Mouse (Mus musculus) embryonic stem cell, embryonic (primary cell): Measurements from ENCODE around the gene Adamts7.

Source experiments
- CTCF ChIA-PET, 4 experiments: fragments of 300-600 bp in 2 of 4; fragments of 350-600 bp in 2 of 4; sonication (Branson Sonifier 250); formaldehyde crosslinking; loops; one replicate each; lab custom pipeline; 2022; ENCODE audit warnings: inconsistent platforms in 2 of 4; lab: Charles Lee
- POLR2A ChIA-PET, 4 experiments: fragments of 300-600 bp in 2 of 4; fragments of 350-600 bp in 2 of 4; sonication (Branson Sonifier 250); formaldehyde crosslinking; loops; one replicate each; lab custom pipeline; 2022; ENCODE audit warnings: antibody characterized with exemption in 4 of 4, inconsistent platforms in 1 of 4; lab: Charles Lee

Adamts7 gene

DNA sequence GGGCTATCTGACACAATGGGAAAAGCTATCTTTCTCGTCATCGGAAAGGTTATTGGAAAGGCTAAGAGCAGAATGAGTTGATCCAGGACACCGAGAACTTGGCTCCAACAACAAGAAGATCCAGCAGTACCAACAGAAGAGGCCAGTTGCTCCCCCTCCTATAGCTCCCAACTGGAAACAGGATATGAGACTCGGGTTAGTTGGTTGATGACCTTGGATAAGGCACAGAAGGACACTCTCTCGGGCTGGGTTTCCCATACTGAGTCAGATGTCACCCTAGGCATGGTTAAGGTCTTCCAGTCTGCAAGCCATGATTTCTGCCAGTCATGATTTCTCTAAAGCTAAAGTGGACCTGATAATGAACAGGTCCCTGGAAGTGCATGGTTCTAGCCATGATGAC lies 71.9 kb downstream of the Adamts7 start:
- ChIA-PET CTCF (interaction anchor here (0.5 to 1.1 kb wide), 5 partner anchors 28 to 444 kb away, joined by 3 to 10 read pairs (median 4); no protein-coding TSS in a partner anchor), POLR2A (interaction anchor here in 3 of 4 experiments (0.5 to 1.7 kb wide), 7 partner anchors 8 to 1381 kb away, joined by 3 to 6 read pairs (median 4); partner anchors contain the start of gene Tbc1d2b (in 1 of the 3))

DNA sequence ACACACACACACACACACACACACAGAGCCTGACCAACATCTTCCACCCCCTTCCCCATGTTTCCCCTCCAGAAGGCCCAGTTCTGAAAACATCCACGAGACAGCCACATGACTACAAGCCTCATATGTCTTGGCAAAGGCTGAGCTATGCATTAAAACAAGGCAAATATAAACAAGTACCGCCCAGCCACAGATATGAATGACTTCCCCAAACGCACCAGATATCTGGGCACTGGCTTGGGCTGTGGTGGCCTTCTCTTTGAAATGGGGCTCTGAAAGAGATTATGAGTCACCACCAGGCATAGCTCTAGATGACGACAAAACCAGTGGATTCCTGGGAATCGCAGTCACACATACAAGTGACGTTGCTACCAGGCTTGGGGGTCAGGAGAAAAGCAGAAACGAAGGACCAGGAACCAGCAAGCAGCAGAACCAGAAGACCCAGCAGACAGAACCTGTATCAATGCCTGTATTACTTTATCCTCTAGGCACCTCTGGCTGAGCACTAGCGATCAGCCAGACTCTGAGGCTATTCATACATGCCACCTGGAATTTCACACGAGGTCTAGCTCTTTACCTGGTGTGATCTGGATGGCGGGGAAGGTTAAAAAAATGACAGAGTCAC lies 72.5 kb downstream of the Adamts7 start:
- ChIA-PET POLR2A (interaction anchor here in 1 of 4 experiments (0.8 to 1.7 kb wide), 3 partner anchors 9 to 35 kb away, joined by 3 to 4 read pairs (median 4); partner anchors contain the start of gene Tbc1d2b), CTCF (interaction anchor here (0.5 to 1.1 kb wide), 5 partner anchors 29 to 444 kb away, joined by 3 to 10 read pairs (median 4); no protein-coding TSS in a partner anchor)

DNA sequence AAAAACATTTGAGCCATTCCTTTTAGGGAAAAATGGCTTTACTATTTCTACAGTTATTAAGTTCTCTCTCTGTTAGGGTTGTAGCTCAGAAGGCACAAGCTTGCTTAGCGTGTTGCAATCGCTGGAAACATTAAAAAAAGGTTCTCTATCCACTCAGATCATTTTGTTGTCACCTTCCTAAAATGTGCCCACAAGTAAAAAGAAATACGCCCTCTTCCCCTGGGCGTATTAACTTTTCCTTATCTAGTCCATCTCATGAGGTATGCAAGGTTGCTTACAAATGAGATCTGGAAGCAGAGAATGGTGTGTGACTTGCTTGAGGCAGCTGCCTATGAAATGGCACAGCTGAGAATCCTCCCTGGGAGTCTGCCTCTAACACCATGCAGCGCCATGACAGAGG lies 73.9 kb downstream of the Adamts7 start:
- ChIA-PET CTCF (interaction anchor here in 2 of 4 experiments (0.6 to 1.1 kb wide), 3 partner anchors 30 to 660 kb away, joined by 3 to 5 read pairs (median 4); no protein-coding TSS in a partner anchor), POLR2A (interaction anchor here in 1 of 4 experiments (1.3 kb wide), 1 partner anchor 64 kb away, joined by 3 read pairs; no protein-coding TSS in a partner anchor)

DNA sequence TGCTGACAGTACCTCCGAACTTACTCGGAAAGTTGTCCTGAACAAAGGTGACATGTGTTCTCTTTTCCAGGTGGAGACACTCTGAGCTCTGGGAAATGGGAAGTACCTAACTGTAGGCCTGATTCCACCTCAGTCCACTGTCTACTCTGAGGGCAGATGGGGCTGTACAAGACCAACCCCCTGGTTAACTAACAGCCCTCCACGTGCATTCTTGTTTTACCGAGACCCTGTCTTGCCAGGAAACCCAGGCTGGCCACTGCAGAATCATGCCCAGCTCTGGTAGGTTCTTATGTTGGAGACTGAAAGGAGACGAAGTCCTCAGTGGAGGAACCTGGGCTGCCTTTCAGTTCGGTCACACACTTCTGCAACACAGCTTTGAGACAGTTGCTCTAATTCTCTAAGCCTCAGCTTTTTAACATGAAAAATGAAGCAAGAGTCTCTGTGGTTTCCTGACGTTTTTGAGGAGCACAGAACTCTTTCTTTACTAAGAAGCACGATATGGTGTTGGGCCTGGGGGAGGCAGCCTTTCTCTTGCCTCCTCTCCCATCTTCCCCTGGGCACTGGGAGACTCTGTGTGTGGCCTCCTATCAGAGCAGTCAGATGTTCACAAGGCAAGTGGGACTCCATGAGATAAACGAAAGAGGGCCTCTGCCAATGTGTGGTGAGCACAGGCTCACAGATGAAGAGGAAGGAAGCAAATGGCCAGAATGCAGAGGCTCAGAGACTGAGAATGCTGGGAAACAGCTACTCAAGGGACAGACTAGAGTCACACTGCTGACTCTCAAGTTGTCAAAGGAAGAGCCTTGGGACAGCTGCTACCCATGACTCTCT lies 74.6 kb downstream of the Adamts7 start:
- CTCF ChIA-PET: interaction anchor here in 2 of 4 experiments (0.6 to 1.1 kb wide), 4 partner anchors 31 to 661 kb away, joined by 3 to 5 read pairs (median 4); no protein-coding TSS in a partner anchor

GRCm38 (mm10) chr9:90240560-90240959 lies 77.7 kb downstream of the Adamts7 start:
- POLR2A ChIA-PET: interaction anchor here in 1 of 4 experiments (0.9 to 1.3 kb wide), 4 partner anchors 13 to 31 kb away, joined by 3 read pairs; partner anchors contain the start of gene Tbc1d2b
- CTCF ChIA-PET: interaction anchor here in 3 of 4 experiments (1.1 to 3.4 kb wide), 5 partner anchors 14 to 114 kb away, joined by 4 to 17 read pairs (median 9); no protein-coding TSS in a partner anchor

More for the DNA sequence above, 74.6 kb downstream of the Adamts7 start:
- POLR2A ChIA-PET: interaction anchor here in 2 of 4 experiments (0.9 to 1.3 kb wide), 2 partner anchors 49 to 65 kb away, joined by 3 read pairs; no protein-coding TSS in a partner anchor

DNA sequence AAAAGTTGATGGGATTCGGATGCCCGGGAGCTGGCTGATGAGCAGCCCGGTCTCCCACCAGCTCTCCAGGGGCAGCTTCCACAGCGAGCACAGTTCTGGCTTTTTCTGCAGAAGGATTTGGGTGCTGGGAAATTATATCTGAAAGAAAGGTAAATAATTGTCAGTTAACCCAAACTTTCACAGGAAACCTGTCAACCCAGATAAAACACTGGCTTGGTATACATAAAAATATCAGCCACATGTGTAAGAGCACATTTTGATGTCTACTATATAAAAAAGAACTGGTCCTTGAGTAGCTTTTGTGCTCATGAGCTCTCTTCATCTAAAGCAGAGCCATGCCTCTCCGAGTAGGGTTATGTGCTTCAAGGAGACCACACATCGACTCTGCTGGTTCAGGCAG lies 78.2 kb downstream of the Adamts7 start:
- POLR2A ChIA-PET: interaction anchor here in 1 of 4 experiments (0.9 to 1.3 kb wide), 2 partner anchors 29 to 31 kb away, joined by 3 read pairs; partner anchors contain the start of gene Tbc1d2b
- CTCF ChIA-PET: interaction anchor here in 3 of 4 experiments (1.1 to 3.4 kb wide), 5 partner anchors 15 to 114 kb away, joined by 4 to 17 read pairs (median 9); no protein-coding TSS in a partner anchor

GRCm38 (mm10) chr9:90241618-90242017 lies 78.7 kb downstream of the Adamts7 start:
- POLR2A ChIA-PET: interaction anchor here in 1 of 4 experiments (0.9 to 1.0 kb wide), 2 partner anchors 30 to 35 kb away, joined by 3 read pairs; no protein-coding TSS in a partner anchor
- CTCF ChIA-PET: interaction anchor here in 3 of 4 experiments (0.9 to 3.4 kb wide), 6 partner anchors 15 to 115 kb away, joined by 4 to 17 read pairs (median 8); no protein-coding TSS in a partner anchor

DNA sequence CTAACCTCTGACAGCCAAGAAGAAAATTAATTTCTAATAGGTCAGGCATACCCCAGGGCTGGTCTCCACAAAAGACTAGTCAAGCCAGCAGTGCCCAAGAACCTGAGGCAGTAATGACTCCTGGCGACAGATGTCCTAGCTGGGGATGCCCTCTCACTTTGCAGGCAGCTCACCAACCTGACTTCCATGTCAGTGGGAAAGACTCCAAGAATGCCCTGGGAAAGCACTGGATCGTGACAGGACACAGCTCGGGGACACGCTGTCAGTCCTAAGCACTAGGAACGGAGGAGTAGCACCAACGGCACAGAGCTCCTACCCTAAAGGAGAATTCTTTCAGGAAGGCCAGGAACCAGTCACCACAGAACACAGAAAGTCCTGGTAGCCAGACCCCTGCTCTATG lies 79.4 kb downstream of the Adamts7 start:
- ChIA-PET CTCF (interaction anchor here in 2 of 4 experiments (0.9 to 3.4 kb wide), 3 partner anchors 16 to 36 kb away, joined by 4 to 17 read pairs (median 9); no protein-coding TSS in a partner anchor), POLR2A (interaction anchor here in 1 of 4 experiments (1.0 kb wide), 1 partner anchor 36 kb away, joined by 3 read pairs; no protein-coding TSS in a partner anchor)

- ChIA-PET CTCF (interaction anchor here in 2 of 4 experiments (0.5 to 3.4 kb wide), 3 partner anchors 17 to 37 kb away, joined by 3 to 17 read pairs (median 9); no protein-coding TSS in a partner anchor), POLR2A (no interaction called here)
These were observed 80.0 kb downstream of the Adamts7 start for GRCm38 (mm10) chr9:90242855-90243254.

DNA sequence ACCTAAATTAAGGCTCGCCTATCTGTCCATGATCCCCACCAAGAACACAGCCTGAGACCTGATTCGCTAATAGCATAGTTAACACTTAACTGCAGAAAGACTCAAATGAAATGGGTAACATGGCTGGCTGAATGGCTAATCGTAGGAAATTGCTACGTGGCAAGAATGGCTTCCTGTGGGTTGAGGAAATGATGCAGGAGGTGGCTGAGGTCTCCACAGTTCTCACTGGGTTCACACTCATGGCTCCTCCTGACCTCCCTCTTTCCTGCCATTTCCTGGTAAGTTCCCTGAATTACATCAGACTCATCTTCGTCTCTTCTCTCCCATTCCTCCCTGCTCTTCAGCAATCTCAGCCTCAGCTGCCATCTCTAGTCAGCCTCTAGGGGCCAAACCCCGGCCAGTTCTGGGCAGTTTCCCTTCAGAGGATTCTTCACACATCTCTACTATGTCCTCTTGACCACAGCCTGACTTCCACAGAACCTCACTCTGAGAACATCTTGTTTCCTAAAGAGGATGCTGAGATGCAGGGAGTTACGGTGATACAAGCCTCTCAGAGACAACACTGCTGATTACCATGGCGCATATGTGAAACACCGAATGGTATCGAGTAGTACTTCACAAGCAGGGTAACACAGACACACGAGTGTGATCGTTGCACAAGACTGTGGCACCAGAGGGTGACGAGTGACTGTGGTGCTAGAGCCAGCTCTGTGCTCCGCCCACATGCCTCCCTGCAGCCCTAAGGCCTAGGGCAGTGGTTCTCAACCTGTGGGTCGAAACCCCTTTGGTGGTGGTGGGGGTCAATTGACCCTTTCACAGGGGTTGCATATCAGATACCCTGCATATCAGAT lies 81.7 kb downstream of the Adamts7 start:
- ChIA-PET CTCF (interaction anchor here in 1 of 4 experiments (1.2 kb wide), 1 partner anchor 19 kb away, joined by 3 read pairs; no protein-coding TSS in a partner anchor), POLR2A (interaction anchor here in 1 of 4 experiments (1.5 kb wide), 1 partner anchor 10 kb away, joined by 4 read pairs; no protein-coding TSS in a partner anchor)

DNA sequence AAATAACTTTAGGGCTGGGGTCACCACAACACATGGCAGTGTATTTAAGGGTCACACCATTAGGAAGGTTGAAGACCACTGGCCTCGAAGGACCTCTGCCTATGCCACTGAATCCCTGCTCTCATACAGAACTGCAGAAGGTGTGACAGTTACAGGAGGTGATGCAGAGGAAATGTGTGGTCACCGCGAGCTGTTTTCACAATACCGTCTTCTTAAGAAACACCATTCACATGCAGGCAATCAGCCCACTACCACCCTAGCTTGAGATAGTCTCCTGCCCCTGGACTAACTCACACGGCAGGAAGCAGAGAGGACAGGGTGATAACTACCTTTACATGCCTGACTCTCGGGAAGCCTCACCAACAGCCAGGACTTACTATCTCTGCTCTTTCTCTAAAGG lies 82.3 kb downstream of the Adamts7 start:
- ChIA-PET POLR2A (no interaction called here), CTCF (interaction anchor here in 1 of 4 experiments (0.6 to 1.2 kb wide), 2 partner anchors 20 to 149 kb away, joined by 3 read pairs; no protein-coding TSS in a partner anchor)

DNA sequence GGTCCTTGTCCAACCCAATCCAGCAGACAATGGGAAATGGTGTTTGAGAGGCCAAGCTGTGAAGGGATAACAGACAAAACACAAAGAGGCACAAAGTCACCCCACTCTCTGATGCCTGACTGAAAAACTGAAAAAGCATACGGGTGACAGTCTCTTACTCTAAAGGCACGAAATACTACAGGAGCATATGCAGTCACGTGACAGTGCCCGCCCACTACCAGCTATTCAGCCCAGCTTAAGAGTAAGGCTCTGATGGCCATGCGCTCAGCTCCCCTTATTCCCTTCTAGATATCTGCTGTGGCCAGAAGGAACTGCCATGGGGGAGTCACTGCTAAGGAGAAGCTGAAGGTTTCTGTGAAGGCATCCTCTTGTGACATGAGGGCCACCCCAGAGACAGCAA lies 82.9 kb downstream of the Adamts7 start:
- CTCF ChIA-PET: interaction anchor here in 1 of 4 experiments (0.6 to 1.2 kb wide), 2 partner anchors 21 to 149 kb away, joined by 3 read pairs; no protein-coding TSS in a partner anchor
- POLR2A ChIA-PET: no interaction called here

DNA sequence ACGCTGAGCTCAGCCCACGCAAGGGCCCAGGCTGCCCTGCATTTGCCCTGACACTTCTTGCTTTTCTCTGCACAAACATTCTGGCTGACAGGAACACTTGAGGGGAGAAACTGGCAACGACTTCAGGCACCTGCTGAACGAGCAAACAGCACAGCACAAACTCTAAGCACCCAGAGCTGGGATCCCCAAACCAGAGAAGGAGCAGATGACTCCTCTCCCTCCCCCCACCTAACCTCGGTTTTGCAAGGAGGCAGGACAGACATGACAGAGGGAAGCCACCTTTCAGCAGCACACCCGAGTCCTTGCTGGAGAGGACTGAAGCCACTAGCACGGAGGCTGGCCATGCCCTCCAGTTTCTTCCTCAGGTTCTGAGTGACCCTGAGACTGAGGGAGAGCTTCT lies 84.4 kb downstream of the Adamts7 start:
- ChIA-PET CTCF (interaction anchor here in 3 of 4 experiments (0.5 to 1.3 kb wide), 4 partner anchors 8 to 121 kb away, joined by 3 to 7 read pairs (median 3); no protein-coding TSS in a partner anchor), POLR2A (interaction anchor here in 3 of 4 experiments (0.6 to 1.8 kb wide), 6 partner anchors 13 to 567 kb away, joined by 3 to 6 read pairs (median 4); partner anchors contain the start of genes Morf4l1 (in 1 of the 3) and Tbc1d2b (in 1 of the 3))

- CTCF ChIA-PET: interaction anchor here in 1 of 4 experiments (1.2 to 1.3 kb wide), 2 partner anchors 9 to 455 kb away, joined by 3 read pairs; no protein-coding TSS in a partner anchor
- POLR2A ChIA-PET: interaction anchor here in 3 of 4 experiments (0.6 to 1.8 kb wide), 4 partner anchors 23 to 711 kb away, joined by 3 to 6 read pairs (median 4); no protein-coding TSS in a partner anchor
These were observed 85.5 kb downstream of the Adamts7 start for GRCm38 (mm10) chr9:90248326-90248725.

- ChIA-PET CTCF (interaction anchor here in 1 of 4 experiments (1.2 kb wide), 1 partner anchor 456 kb away, joined by 3 read pairs; no protein-coding TSS in a partner anchor), POLR2A (interaction anchor here in 2 of 4 experiments (1.8 kb wide), 2 partner anchors 23 kb away, joined by 4 to 6 read pairs; no protein-coding TSS in a partner anchor)
These were observed 86.2 kb downstream of the Adamts7 start for GRCm38 (mm10) chr9:90249036-90249435.

- POLR2A ChIA-PET: interaction anchor here in 1 of 4 experiments (0.5 kb wide), 1 partner anchor 13 kb away, joined by 13 read pairs; no protein-coding TSS in a partner anchor
- CTCF ChIA-PET: no interaction called here
These were observed 87.4 kb downstream of the Adamts7 start for GRCm38 (mm10) chr9:90250141-90250775.
